Comparison of ENCODE assay signal across 2 mouse cellular contexts in the genomic region with DNA sequence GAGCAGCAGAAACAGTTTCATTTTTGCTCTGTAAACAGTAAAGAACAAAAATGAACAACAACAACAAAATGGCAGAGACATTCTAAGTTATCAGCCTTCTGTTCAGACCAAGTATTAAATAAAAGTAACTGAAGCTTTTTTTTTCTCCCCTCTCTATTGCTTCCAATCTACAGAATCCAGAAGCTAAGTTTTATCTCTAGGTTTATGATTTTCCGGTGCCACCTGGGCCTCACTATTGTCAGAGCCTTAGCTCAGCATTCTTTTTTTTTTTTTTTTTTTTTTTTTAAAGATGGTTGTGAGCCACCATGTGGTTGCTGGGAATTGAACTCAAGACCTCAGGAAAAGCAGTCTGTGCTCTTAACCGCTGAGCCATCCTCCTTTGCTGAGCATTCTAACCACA.
TF ChIP-seq lines count a peak whose summit lies in the region.

No protein-coding gene starts in this region.

TF ChIP-seq in CH12.LX, 34 proteins besides CTCF, POLR2A, EP300 and RAD21:
- TF ChIP-seq ZNF384 (IDR thresholded peaks at IDR 0.05; ENCODE audit: low read depth, low read length), result peak; percentile 61
- TF ChIP-seq JUND (conservative IDR thresholded peaks at IDR 0.05; ENCODE audit: low read depth, low read length), result no peak

TF ChIP-seq in MEL, 35 proteins besides CTCF, POLR2A, EP300 and RAD21:
- TF ChIP-seq RCOR1 (IDR thresholded peaks at IDR 0.05; ENCODE audit: low read depth, low read length) (peak; percentile 71; the same call in 1 of the 2 replicates), MYC (IDR thresholded peaks at IDR 0.05; ENCODE audit: low read depth, low read length) (peak; percentile 70; the same call in 1 of the 2 replicates), TBP (IDR thresholded peaks at IDR 0.05; ENCODE audit: low read depth, low read length) (no peak; the same call in 1 of the 2 replicates), GATA1 (IDR thresholded peaks at IDR 0.05; ENCODE audit: low read depth, low read length) (peak; percentile 83), ETS1 (IDR thresholded peaks at IDR 0.05; ENCODE audit: low read depth, low read length) (peak; percentile 92), ZNF384 (IDR thresholded peaks at IDR 0.05; ENCODE audit: low read depth, low read length) (peak; percentile 99), JUND (IDR thresholded peaks at IDR 0.05; ENCODE audit: low read depth, low read length) (no peak), KAT2A (conservative IDR thresholded peaks at IDR 0.05; ENCODE audit: low read depth, low read length) (no peak), TAL1 (IDR thresholded peaks at IDR 0.05; ENCODE audit: low read length) (peak; percentile 58), MAFK (IDR thresholded peaks at IDR 0.05; ENCODE audit: borderline replicate concordance, low read depth, low read length) (peak; percentile 65; the same call in 1 of the 2 replicates), TCF12 (IDR thresholded peaks at IDR 0.05; ENCODE audit: low read depth, low read length) (peak; percentile 92), SIN3A (IDR thresholded peaks at IDR 0.05; ENCODE audit: low read length) (peak; percentile 55; the same call in 1 of the 2 replicates)
TF ChIP-seq in MEL: peak in this region for 9.
